Mouse (Mus musculus): ENCODE data around the gene Cst6. TPM values are rescaled to one million over a fixed set of nuclear protein-coding genes. Genes with fewer than 3 reads are reported as not detected.

Cst6 gene
- total RNA-seq, 2 experiments from 2014 or later, result 17.3 to 21.4 TPM

Other genes with a start within 250 kb of the Cst6 start
- gene Rab1b, start 242.5 kb downstream of the Cst6 start, total RNA-seq (2021), result 100 to 1,000 TPM; 190 to 204 TPM
- 10 to 100 TPM; 48.9 to 54.0 TPM for gene Klc2, start 231.0 kb downstream of the Cst6 start, total RNA-seq (2021)
- gene Pacs1, start 76.5 kb downstream of the Cst6 start, total RNA-seq (2021), result 10 to 100 TPM; 21.8 to 22.7 TPM
- gene Sf3b2, start 54.1 kb downstream of the Cst6 start, total RNA-seq (2021), result 100 to 1,000 TPM; 118 to 119 TPM
- 10 to 100 TPM; 21.9 to 22.4 TPM for gene Gal3st3, start 51.2 kb downstream of the Cst6 start, total RNA-seq (2021)
- not detected for gene Catsper1, start 13.8 kb downstream of the Cst6 start, total RNA-seq (2021)
- 10 to 100 TPM; 18.8 to 19.7 TPM for gene Eif1ad, start 17.2 kb upstream of the Cst6 start, total RNA-seq (2021)
- gene Banf1, start 17.6 kb upstream of the Cst6 start, total RNA-seq (2021), result 100 to 1,000 TPM; 121 to 125 TPM
- gene Sart1, start 39.1 kb upstream of the Cst6 start, total RNA-seq (2021), result 10 to 100 TPM; 47.8 to 48.1 TPM
- gene Tsga10ip, start 53.0 kb upstream of the Cst6 start, total RNA-seq (2021), result under 1 TPM in 1 of 2 experiments, not detected in 1; 0.59 TPM
- gene Drap1, start 75.4 kb upstream of the Cst6 start, total RNA-seq (2021), result 100 to 1,000 TPM; 301 to 320 TPM
- 10 to 100 TPM; 32.1 to 38.3 TPM for gene AI837181, start 75.6 kb upstream of the Cst6 start, total RNA-seq (2021)
- not detected for gene Fosl1, start 98.0 kb upstream of the Cst6 start, total RNA-seq (2021)
- 1 to 10 TPM; 6.0 to 6.7 TPM for gene Ccdc85b, start 108.3 kb upstream of the Cst6 start, total RNA-seq (2021)
- gene Fibp, start 111.0 kb upstream of the Cst6 start, total RNA-seq (2021), result 10 to 100 TPM; 50.9 to 54.3 TPM
- gene Ctsw, start 118.9 kb upstream of the Cst6 start, total RNA-seq (2021), result 1 to 10 TPM in 1 of 2 experiments, under 1 TPM in 1; 0.25 to 1.5 TPM
- 1 to 10 TPM; 7.2 to 7.9 TPM for gene Efemp2, start 124.4 kb upstream of the Cst6 start, total RNA-seq (2021)
- 10 to 100 TPM; 16.9 to 24.2 TPM for gene Mus81, start 138.8 kb upstream of the Cst6 start, total RNA-seq (2021)
- 100 to 1,000 TPM; 184 to 211 TPM for gene Cfl1, start 140.9 kb upstream of the Cst6 start, total RNA-seq (2021)
- gene 1700020D05Rik, start 154.2 kb upstream of the Cst6 start, total RNA-seq (2021), result under 1 TPM; 0.35 to 0.57 TPM
- gene Snx32, start 161.0 kb upstream of the Cst6 start, total RNA-seq (2021), result 1 to 10 TPM; 4.2 to 4.3 TPM
- not detected for gene Ovol1, start 211.1 kb upstream of the Cst6 start, total RNA-seq (2021)
- gene Ap5b1, start 218.5 kb upstream of the Cst6 start, total RNA-seq (2021), result 1 to 10 TPM; 2.8 to 4.3 TPM